In the genomic region with DNA sequence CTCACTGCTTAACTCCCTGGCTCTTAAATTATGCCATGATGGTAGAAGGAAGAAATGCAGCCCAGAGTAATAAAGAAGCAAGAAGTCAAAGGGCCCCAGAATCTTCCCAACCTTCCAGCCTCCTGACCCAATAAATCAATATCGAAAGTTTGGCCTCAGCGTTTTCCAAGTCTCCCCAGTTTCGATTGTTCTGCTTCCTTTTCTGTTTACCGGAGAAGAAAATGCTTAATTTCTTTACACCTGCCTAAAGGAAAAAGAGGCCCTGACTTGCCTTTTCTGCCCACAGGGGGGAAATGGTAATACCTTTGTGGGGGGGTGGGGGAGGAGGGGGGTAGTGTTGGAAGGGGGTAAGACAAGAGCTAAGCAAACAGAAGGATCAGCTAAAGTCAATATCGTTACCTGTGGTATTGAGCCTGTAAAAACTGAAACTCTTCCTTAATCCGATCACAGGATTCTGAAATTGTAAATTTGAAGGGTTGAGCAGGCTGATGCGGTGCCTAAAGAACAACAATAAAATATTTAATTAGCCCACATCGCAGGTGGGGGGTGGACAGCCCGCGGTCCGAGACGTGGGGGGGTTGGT, we compare ENCODE assay signal across 7 mouse cellular contexts. TPM values are rescaled to one million over a fixed set of nuclear protein-coding genes. Genes with fewer than 3 reads are reported as not detected.
DNase-seq lines count a peak whose midpoint lies in the region; ATAC-seq and TF ChIP-seq lines count a peak whose summit lies in the region.

No protein-coding gene starts in this region.

- ATAC-seq in hindbrain, embryonic 15.5 days (ENCODE audit: low FRiP score, low read depth), result no peak
- ATAC-seq in midbrain, postnatal 0 days (ENCODE audit: low FRiP score), result no peak
- ATAC-seq in inflammation-experienced regulatory T-cells, adult 6 months, result no peak

- TF ChIP-seq POLR2A in lung, adult 2 months (IDR thresholded peaks at IDR 0.05; ENCODE audit: borderline replicate concordance, extremely low read depth, low read depth, low read length), result no peak

- no peaks in the 10 kb centered on the region for H3K9me3 ChIP-seq in hindbrain, embryonic 15.5 days
- H3K9me3 ChIP-seq in midbrain, postnatal 0 days (ENCODE audit: low read length), result no peaks in the 10 kb centered on the region

- peak overlapping the region; percentile 94 for H3K27ac ChIP-seq in hindbrain, embryonic 15.5 days (replicated peaks)
- peak overlapping the region; percentile 91 for H3K27ac ChIP-seq in midbrain, postnatal 0 days (ENCODE audit: low read depth, low read length)

- peak overlapping the region; percentile 86 for H3K9ac ChIP-seq in hindbrain, embryonic 15.5 days
- H3K9ac ChIP-seq in midbrain, postnatal 0 days (replicated peaks; ENCODE audit: low read length, poor library complexity, severe bottlenecking), result peak overlapping the region; percentile 86

- H3K4me1 ChIP-seq in lung, adult 2 months (ENCODE audit: control insufficient read depth, insufficient read depth, low read length), result peaks cover 9% of the 10 kb centered on the region; the same call in 1 of the 2 replicates
- peaks cover 35% of the 10 kb centered on the region for H3K4me1 ChIP-seq in hindbrain, embryonic 15.5 days (replicated peaks)
- H3K4me1 ChIP-seq in midbrain, postnatal 0 days (ENCODE audit: insufficient read depth, low read length), result peaks cover 9% of the 10 kb centered on the region; the same call in 1 of the 2 replicates

- no peak for TF ChIP-seq CTCF in lung, adult 2 months (IDR thresholded peaks at IDR 0.05; ENCODE audit: insufficient read depth, low read length)
- no peak for TF ChIP-seq CTCF in midbrain, postnatal 0 days (IDR thresholded peaks at IDR 0.05)

- H3K27me3 ChIP-seq in hindbrain, embryonic 15.5 days, result 0 out of 2 replicates have a peak, but pooled peaks cover 5% of the 10 kb centered on the region
- no peaks in the 10 kb centered on the region for H3K27me3 ChIP-seq in midbrain, postnatal 0 days (ENCODE audit: insufficient read depth, low read length)

- peak overlapping the region; percentile 57 for H3K4me2 ChIP-seq in hindbrain, embryonic 15.5 days
- H3K4me2 ChIP-seq in midbrain, postnatal 0 days (ENCODE audit: low read depth, low read length, poor library complexity, severe bottlenecking), result peak overlapping the region; percentile 63

- peak; percentile 12 for DNase-seq in lung, adult 2 months
- DNase-seq in lung, postnatal 25 days (ENCODE audit: low spot score), result no peak
- peak; percentile 36 for DNase-seq in embryo, embryonic 11 days
- no peak for DNase-seq in midbrain, postnatal 0 days (ENCODE audit: low spot score)
- DNase-seq in layer of hippocampus, postnatal 10 days (ENCODE audit: low spot score in 2 of 2), result no peak

- no peaks in the 10 kb centered on the region for H3K36me3 ChIP-seq in hindbrain, embryonic 15.5 days
- H3K36me3 ChIP-seq in midbrain, postnatal 0 days (ENCODE audit: insufficient read depth, low read length), result no peaks in the 10 kb centered on the region

- peak overlapping the region; percentile 61 for H3K4me3 ChIP-seq in lung, adult 2 months (replicated peaks; ENCODE audit: extremely low read depth, low read depth, low read length)
- peak overlapping the region; percentile 87 for H3K4me3 ChIP-seq in hindbrain, embryonic 15.5 days
- peak overlapping the region; percentile 95 for H3K4me3 ChIP-seq in midbrain, postnatal 0 days (ENCODE audit: low read depth, low read length)

- 2% methylated on average over 12 of the region's 12 CpGs for WGBS in lung, adult 2 months
- 0% methylated on average over 11 of the region's 12 CpGs for WGBS in hindbrain, embryonic 15.5 days
- 1% methylated on average over 12 of the region's 12 CpGs for WGBS in midbrain, postnatal 0 days

RNA-seq across cellular contexts. Expression of a gene that starts 1.4 kb away (rescaled TPM):
- 13.2 and 16.0 TPM in 2 replicates for polyA plus RNA-seq in lung, adult 2 months (2012; rRNA removed)
- polyA plus RNA-seq in hindbrain, embryonic 15.5 days (2015; fragmentation: Nextera tagmentation; extraction: Ambion mirVana), result 28.7 and 29.7 TPM in 2 replicates
- 54.6 and 69.8 TPM in 2 replicates for total RNA-seq in midbrain, postnatal 0 days (2014; rRNA removed)
- 20.4 and 21.4 TPM in 2 replicates for polyA plus RNA-seq in midbrain, postnatal 0 days (2015; fragmentation: Nextera tagmentation; extraction: Ambion mirVana)
- total RNA-seq in layer of hippocampus, postnatal 10 days (2021), result 10 to 100 TPM; 44.1 to 47.0 TPM
- polyA plus RNA-seq in inflammation-experienced regulatory T-cells, adult 6 months (2017; shearing (Covaris generic)), result 10 to 100 TPM; 11.3 to 16.2 (median 15.2) TPM

Comparison
In these comparisons a context has a peak if more than half of its experiments do, and no peak if none do; other contexts are left out.
1. DNase-seq: peak in lung, adult 2 months (single experiment) and embryo, embryonic 11 days (single experiment); none in lung, postnatal 25 days (single experiment), midbrain, postnatal 0 days (single experiment) and layer of hippocampus, postnatal 10 days (0 of 2).
2. Peak in every context shown above with its lines, with median percentiles within 50 percentile points of each other: H3K4me3 ChIP-seq.